Mouse (Mus musculus) regulatory T cell (primary cell): ENCODE data around the gene Vmn1r54.
"Not testable (repeated sequence)": the region's sequence is repeated elsewhere in the genome, so short reads cannot be mapped to it uniquely, and the experiment has no call there.

Experiments used
- in situ Hi-C: fragments of 300-600 bp; cut with MboI, MseI; formaldehyde crosslinking; loops from one replicate; pipeline ENCODE4 v1.15.1; 2025; ENCODE audit warnings: high pct_unique_total_duplicates

Gene Vmn1r54

GRCm38 (mm10) chr6:90246000-90246399, at the start of gene Vmn1r54:
Vmn1r54 (plus strand) TSS chr6:90246300.
- in situ Hi-C loops: no loop called here

- in situ Hi-C loops: not testable (repeated sequence)
Observed at GRCm38 (mm10) chr6:90202493-90202892, 43.6 kb upstream of the Vmn1r54 start, which contains the start of gene V1ra8. V1ra8 (plus strand) TSS chr6:90202793.

GRCm38 (mm10) chr6:90224338-90224737, 21.8 kb upstream of the Vmn1r54 start, which contains the start of gene Vmn1r53:
Vmn1r53 (minus strand) TSS chr6:90224438.
- in situ Hi-C loops: no loop called here

- in situ Hi-C loops: not testable (repeated sequence)
Observed at GRCm38 (mm10) chr6:90232114-90232513, 14.0 kb upstream of the Vmn1r54 start.

GRCm38 (mm10) chr6:90232681-90233080, 13.4 kb upstream of the Vmn1r54 start:
- in situ Hi-C loops: no loop called here

GRCm38 (mm10) chr6:90244019-90244418, 2.1 kb upstream of the Vmn1r54 start:
- in situ Hi-C loops: no loop called here

- in situ Hi-C loops: no loop called here
Observed at GRCm38 (mm10) chr6:90288265-90288664, 42.2 kb downstream of the Vmn1r54 start.

- in situ Hi-C loops: no loop called here
Observed at GRCm38 (mm10) chr6:90300919-90301318, 54.8 kb downstream of the Vmn1r54 start, which contains the start of gene BC048671. BC048671 (plus strand) TSS chr6:90301219.

- in situ Hi-C loops: no loop called here
Observed at GRCm38 (mm10) chr6:90306315-90306975, 60.3 kb downstream of the Vmn1r54 start.

GRCm38 (mm10) chr6:90308839-90309778, 63.0 kb downstream of the Vmn1r54 start:
- in situ Hi-C loops: no loop called here

- in situ Hi-C loops: no loop called here
Observed at GRCm38 (mm10) chr6:90315961-90316360, 69.9 kb downstream of the Vmn1r54 start.

- in situ Hi-C loops: no loop called here
Observed at GRCm38 (mm10) chr6:90317510-90318258, 71.6 kb downstream of the Vmn1r54 start.

GRCm38 (mm10) chr6:90319019-90319418, 72.9 kb downstream of the Vmn1r54 start:
- in situ Hi-C loops: no loop called here

- in situ Hi-C loops: no loop called here
Observed at GRCm38 (mm10) chr6:90319475-90320191, 73.5 kb downstream of the Vmn1r54 start.

GRCm38 (mm10) chr6:90320429-90320828, 74.3 kb downstream of the Vmn1r54 start:
- in situ Hi-C loops: no loop called here
